Mouse (Mus musculus) heart, embryonic 11.5 days (tissue): ENCODE data around the gene Hfe2. TPM values are rescaled to one million over a fixed set of nuclear protein-coding genes. Genes with fewer than 3 reads are reported as not detected.

Experiments used
- ATAC-seq: fragments of 200-750 bp; cut with Nextera tagmentation; replicated peaks from 2 replicates; pipeline ENCODE4 v1.8.0; 2017; ENCODE audit warnings: moderate library complexity; ENCODE audit not compliant: insufficient number of reproducible peaks, low FRiP score, low TSS enrichment
- H3K27ac ChIP-seq: fragments of 300-500 bp; sonication (generic); 2 replicates; pipeline ENCODE4 v1.5.1; 2014; ENCODE audit warnings: mild to moderate bottlenecking, low read depth, low read length
- H3K27me3 ChIP-seq: fragments of 300-500 bp; sonication (generic); 2 replicates; pipeline ENCODE4 v1.6.1; 2014; ENCODE audit warnings: mild to moderate bottlenecking, low read length, mixed read lengths; ENCODE audit not compliant: control insufficient read depth, insufficient read depth
- H3K36me3 ChIP-seq: fragments of 300-500 bp; sonication (generic); 2 replicates; pipeline ENCODE4 v1.6.1; 2014; ENCODE audit warnings: mild to moderate bottlenecking, low read length, moderate library complexity, mixed read lengths; ENCODE audit not compliant: control insufficient read depth, insufficient read depth
- H3K4me1 ChIP-seq: fragments of 300-500 bp; sonication (generic); 2 replicates; pipeline ENCODE4 v1.6.1; 2014; ENCODE audit warnings: low read length; ENCODE audit not compliant: control insufficient read depth, insufficient read depth
- H3K4me2 ChIP-seq: fragments of 300-500 bp; sonication (generic); 2 replicates; pipeline ENCODE4 v1.6.1; 2014; ENCODE audit warnings: mild to moderate bottlenecking, moderate library complexity
- H3K4me3 ChIP-seq: fragments of 300-500 bp; sonication (generic); 2 replicates; pipeline ENCODE4 v1.5.1; 2014; ENCODE audit warnings: low read depth, low read length
- H3K9ac ChIP-seq: fragments of 300-500 bp; sonication (generic); 2 replicates; pipeline ENCODE4 v1.6.1; 2014; ENCODE audit warnings: mild to moderate bottlenecking, low read depth, low read length, moderate library complexity
- H3K9me3 ChIP-seq: fragments of 300-500 bp; sonication (generic); replicated peaks from 2 replicates; pipeline ENCODE4 v1.6.1; 2016; ENCODE audit warnings: low read length; ENCODE audit not compliant: control insufficient read depth
- WGBS: fragments of 180-500 bp; shearing (Covaris S2); extraction: QIAGEN DNeasy Blood & Tissue Kit; methylation state at CpG from one replicate; pipeline ENCODE4 v1.1.7; 2014; ENCODE audit not compliant: insufficient replicate concordance; 5-methylcytosine and 5-hydroxymethylcytosine counted together
- polyA plus RNA-seq: library from polyadenylated mRNA; unstranded; fragments of >200 nt; fragmentation: Nextera tagmentation; extraction: Ambion mirVana; gene quantifications from 2 replicates; pipeline ENCODE4 v1.2.1, GENCODE M21; 2014

Hfe2 gene
- polyA plus RNA-seq, 1 experiment from 2014 or later: 7.4 TPM

DNA sequence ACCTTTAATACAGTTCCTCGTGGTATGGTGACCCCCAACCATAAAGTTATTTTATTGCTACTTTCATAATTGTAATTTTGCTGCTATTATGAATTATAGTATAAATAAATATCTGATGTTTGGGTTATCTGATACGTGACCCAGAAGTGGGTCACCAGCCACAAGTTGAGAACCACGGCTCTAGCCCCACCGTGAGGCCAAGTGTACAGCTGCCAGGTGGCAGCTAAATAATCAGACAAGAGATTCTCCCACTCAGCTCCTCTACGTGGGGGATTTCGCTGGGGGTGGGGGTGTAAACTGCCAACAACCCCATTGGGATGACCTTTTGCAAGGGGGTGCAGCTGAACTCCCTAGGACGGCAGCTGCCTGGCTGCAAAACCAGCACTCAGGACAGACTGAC lies 7.1 kb downstream of the Hfe2 start:
- H3K27ac ChIP-seq: no peak overlapping the region
- H3K4me3 ChIP-seq: no peak overlapping the region
- ATAC-seq: no peak
- peaks cover 6% of the 10 kb centered on the region; the same call in 1 of the 2 replicates for H3K4me1 ChIP-seq
- H3K36me3 ChIP-seq: no peaks in the 10 kb centered on the region
- no peaks in the 10 kb centered on the region for H3K9me3 ChIP-seq
- H3K27me3 ChIP-seq: peaks cover 12% of the 10 kb centered on the region
- no peak overlapping the region for H3K9ac ChIP-seq
- H3K4me2 ChIP-seq: no peak overlapping the region
- 47% methylated on average over 7 of the region's 7 CpGs for WGBS

DNA sequence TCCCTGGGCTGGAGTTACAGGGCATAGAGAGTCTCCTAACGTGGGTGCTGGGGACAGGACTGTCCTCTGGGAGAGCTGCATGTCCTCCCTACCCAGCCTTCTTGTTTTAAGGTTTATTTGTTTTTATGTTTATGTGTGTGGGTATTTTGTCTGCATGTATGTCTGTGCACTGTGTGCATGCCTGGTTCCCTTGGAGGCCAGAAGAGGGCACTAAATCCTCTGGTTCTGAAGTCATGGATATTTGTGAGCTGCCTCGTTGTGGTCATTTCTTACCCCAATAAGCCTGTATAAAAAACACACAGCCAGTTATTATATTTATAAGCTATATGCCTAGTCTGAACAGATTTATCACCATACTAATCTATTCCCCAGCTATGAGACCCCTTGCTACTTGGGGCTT lies 9.3 kb downstream of the Hfe2 start:
- Histone ChIP-seq H3K27me3 (no peaks in the 10 kb centered on the region), H3K4me3 (no peak overlapping the region), H3K9ac (no peak overlapping the region), H3K4me2 (no peak overlapping the region), H3K36me3 (no peaks in the 10 kb centered on the region), H3K4me1 (no peaks in the 10 kb centered on the region), H3K9me3 (no peaks in the 10 kb centered on the region), H3K27ac (no peak overlapping the region)
- ATAC-seq: no peak
- 50% methylated on average over 2 of the region's 2 CpGs for WGBS

GRCm38 (mm10) chr3:96539316-96539715 lies 14.3 kb downstream of the Hfe2 start:
- Histone ChIP-seq H3K4me2 (no peak overlapping the region), H3K9me3 (no peaks in the 10 kb centered on the region), H3K4me1 (no peaks in the 10 kb centered on the region), H3K36me3 (no peaks in the 10 kb centered on the region), H3K27me3 (peaks cover 5% of the 10 kb centered on the region; the same call in 1 of the 2 replicates), H3K27ac (no peak overlapping the region), H3K9ac (no peak overlapping the region), H3K4me3 (no peak overlapping the region)
- no peak for ATAC-seq
- 67% methylated on average over 2 of the region's 2 CpGs for WGBS

- Histone ChIP-seq H3K9me3 (no peaks in the 10 kb centered on the region), H3K4me3 (no peak overlapping the region), H3K27me3 (peaks cover 5% of the 10 kb centered on the region; the same call in 1 of the 2 replicates), H3K36me3 (no peaks in the 10 kb centered on the region), H3K9ac (no peak overlapping the region), H3K27ac (no peak overlapping the region), H3K4me1 (no peaks in the 10 kb centered on the region), H3K4me2 (no peak overlapping the region)
- WGBS: 40% methylated on average over 6 of the region's 6 CpGs
- ATAC-seq: no peak
These were observed 15.8 kb downstream of the Hfe2 start for GRCm38 (mm10) chr3:96540740-96541139.

DNA sequence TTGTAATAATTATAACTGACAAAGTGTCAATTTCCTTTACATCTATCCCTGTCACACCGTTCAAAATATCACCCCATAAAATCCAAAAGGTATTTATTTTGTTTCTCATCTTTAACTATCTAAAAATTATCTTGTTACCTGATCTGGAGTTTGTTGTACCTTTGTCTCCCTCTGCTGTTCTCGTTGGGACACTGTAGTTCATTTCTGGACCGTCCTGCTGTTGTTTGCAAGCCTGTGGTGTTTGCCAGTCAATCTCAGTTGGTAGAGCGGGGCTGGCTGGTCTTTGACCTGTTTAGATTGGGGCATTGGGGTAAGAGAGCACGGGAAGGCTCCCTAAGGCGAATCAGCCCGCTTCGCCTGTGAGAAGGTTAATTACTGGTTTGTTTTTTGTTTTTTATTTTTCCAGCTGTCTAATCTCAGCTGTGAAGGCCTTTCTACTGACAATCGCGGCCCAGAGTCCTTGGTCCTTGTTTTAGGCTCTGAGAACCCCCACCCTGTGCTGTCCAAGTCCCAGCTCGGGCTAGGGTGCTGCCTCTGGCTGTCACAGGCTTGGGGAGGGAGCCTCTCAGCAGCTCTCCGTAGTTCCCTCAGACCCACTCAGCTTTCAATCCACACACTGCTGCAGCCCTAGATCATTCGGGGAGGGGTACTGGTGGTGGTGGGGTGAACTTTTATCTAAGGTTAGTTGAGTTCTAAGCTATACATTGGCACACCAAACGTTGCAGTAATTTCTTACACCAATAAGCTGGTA lies 16.5 kb downstream of the Hfe2 start:
- 18% methylated on average over 14 of the region's 14 CpGs for WGBS
- Histone ChIP-seq H3K9me3 (no peaks in the 10 kb centered on the region), H3K4me2 (no peak overlapping the region), H3K27me3 (peaks cover 5% of the 10 kb centered on the region; the same call in 1 of the 2 replicates), H3K4me3 (no peak overlapping the region), H3K4me1 (no peaks in the 10 kb centered on the region), H3K9ac (no peak overlapping the region), H3K36me3 (no peaks in the 10 kb centered on the region), H3K27ac (no peak overlapping the region)
- ATAC-seq: no peak

GRCm38 (mm10) chr3:96542554-96542953 lies 17.6 kb downstream of the Hfe2 start:
- H3K27ac ChIP-seq: no peak overlapping the region
- H3K27me3 ChIP-seq: peaks cover 5% of the 10 kb centered on the region; the same call in 1 of the 2 replicates
- H3K36me3 ChIP-seq: no peaks in the 10 kb centered on the region
- ATAC-seq: no peak
- no peaks in the 10 kb centered on the region for H3K4me1 ChIP-seq
- no peak overlapping the region for H3K4me2 ChIP-seq
- no peak overlapping the region for H3K4me3 ChIP-seq
- 69% methylated on average over 8 of the region's 8 CpGs for WGBS
- no peak overlapping the region for H3K9ac ChIP-seq
- H3K9me3 ChIP-seq: no peaks in the 10 kb centered on the region

- no peaks in the 10 kb centered on the region for H3K36me3 ChIP-seq
- no peaks in the 10 kb centered on the region for H3K9me3 ChIP-seq
- WGBS: 84% methylated on average over 11 of the region's 11 CpGs
- H3K4me3 ChIP-seq: no peak overlapping the region
- H3K27ac ChIP-seq: no peak overlapping the region
- no peak for ATAC-seq
- H3K4me2 ChIP-seq: no peak overlapping the region
- H3K9ac ChIP-seq: no peak overlapping the region
- peaks cover 5% of the 10 kb centered on the region; the same call in 1 of the 2 replicates for H3K27me3 ChIP-seq
- no peaks in the 10 kb centered on the region for H3K4me1 ChIP-seq
These were observed 18.4 kb downstream of the Hfe2 start for GRCm38 (mm10) chr3:96543345-96543744.

GRCm38 (mm10) chr3:96545565-96545964 lies 20.6 kb downstream of the Hfe2 start:
- Histone ChIP-seq H3K4me1 (no peaks in the 10 kb centered on the region), H3K27me3 (peaks cover 5% of the 10 kb centered on the region; the same call in 1 of the 2 replicates), H3K4me2 (no peak overlapping the region), H3K27ac (no peak overlapping the region), H3K36me3 (no peaks in the 10 kb centered on the region), H3K4me3 (no peak overlapping the region), H3K9me3 (no peaks in the 10 kb centered on the region), H3K9ac (no peak overlapping the region)
- WGBS: 41% methylated on average over 1 of the region's 1 CpGs
- ATAC-seq: no peak

GRCm38 (mm10) chr3:96546880-96547279 lies 21.9 kb downstream of the Hfe2 start:
- no peaks in the 10 kb centered on the region for H3K9me3 ChIP-seq
- H3K27me3 ChIP-seq: peaks cover 5% of the 10 kb centered on the region; the same call in 1 of the 2 replicates
- no peak overlapping the region for H3K4me3 ChIP-seq
- H3K9ac ChIP-seq: no peak overlapping the region
- ATAC-seq: no peak
- H3K27ac ChIP-seq: no peak overlapping the region
- H3K36me3 ChIP-seq: no peaks in the 10 kb centered on the region
- H3K4me1 ChIP-seq: peaks cover 5% of the 10 kb centered on the region
- 0 out of 2 replicates have a peak overlapping the region, but pooled peaks have one; percentile 34 for H3K4me2 ChIP-seq
- whole genome bisulfite sequencing: 50% methylated on average over 4 of the region's 4 CpGs
